Mouse (Mus musculus) CD4-positive, CD25-positive, alpha-beta regulatory T cell, adult 4 months (primary cell): Measurements from ENCODE around the gene Twf1. TPM values are rescaled to one million over a fixed set of nuclear protein-coding genes. Genes with fewer than 3 reads are reported as not detected.
A peak's percentile ranks its signal among the peaks of the same experiment; 100 is the strongest.

ENCODE experiments used
- ATAC-seq: one replicate; pipeline ENCODE4 v1.8.0; 2017
- polyA plus RNA-seq, 2 experiments: library from polyadenylated mRNA; unstranded; fragments of 100-300 nt; shearing (Covaris generic); gene quantifications; one replicate each; pipeline ENCODE4 v1.2.1; 2017

Gene Twf1
- polyA plus RNA-seq, 2 experiments from 2014 or later, result 58.8 to 62.8 TPM

DNA sequence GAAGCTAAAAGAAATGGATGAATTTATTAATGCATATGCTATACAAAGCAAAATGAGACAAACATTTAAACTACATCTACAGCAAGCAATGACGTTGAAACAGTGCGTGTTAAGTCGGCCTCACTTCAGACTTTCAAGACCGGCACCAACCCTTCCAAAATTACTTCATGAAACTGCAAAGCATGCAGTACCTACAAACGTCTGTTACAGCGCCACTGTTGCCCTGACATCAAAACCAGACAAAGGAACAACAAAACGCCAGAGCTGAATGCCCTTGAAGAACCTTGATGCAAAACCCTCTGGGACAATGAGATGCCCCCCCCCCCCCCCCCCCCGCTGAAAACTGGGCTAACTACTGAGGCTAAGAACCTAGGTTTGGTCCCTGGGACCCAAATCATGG is 16.9 kb downstream of the Twf1 start:
- no peak for ATAC-seq

DNA sequence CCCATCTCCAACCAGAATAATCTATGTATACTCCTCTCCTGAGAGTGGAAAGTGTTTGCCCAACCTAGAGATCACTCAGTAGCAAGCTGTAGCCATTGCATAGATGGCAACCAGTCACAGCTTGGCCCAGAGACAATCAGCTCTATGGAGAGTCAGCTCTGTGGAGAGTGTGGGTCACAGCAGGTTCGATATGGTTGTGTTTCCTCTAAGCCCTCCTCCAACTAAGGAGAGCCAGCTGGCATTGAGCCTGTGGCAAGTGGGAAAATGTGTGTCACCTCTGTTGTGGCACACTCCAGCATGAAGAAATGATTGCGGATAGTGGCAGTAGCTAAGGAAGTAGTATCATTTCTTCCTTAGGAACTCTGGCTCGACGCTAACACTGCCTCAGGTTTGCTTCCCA is 18.2 kb downstream of the Twf1 start:
- no peak for ATAC-seq

GRCm38 (mm10) chr15:94568496-94569182 is 21.1 kb downstream of the Twf1 start:
- ATAC-seq, result no peak

GRCm38 (mm10) chr15:94565854-94566253 is 23.8 kb downstream of the Twf1 start:
- ATAC-seq, result peak; percentile 78

- peak; percentile 87 for ATAC-seq
Measured at GRCm38 (mm10) chr15:94564909-94565308, 24.8 kb downstream of the Twf1 start.

DNA sequence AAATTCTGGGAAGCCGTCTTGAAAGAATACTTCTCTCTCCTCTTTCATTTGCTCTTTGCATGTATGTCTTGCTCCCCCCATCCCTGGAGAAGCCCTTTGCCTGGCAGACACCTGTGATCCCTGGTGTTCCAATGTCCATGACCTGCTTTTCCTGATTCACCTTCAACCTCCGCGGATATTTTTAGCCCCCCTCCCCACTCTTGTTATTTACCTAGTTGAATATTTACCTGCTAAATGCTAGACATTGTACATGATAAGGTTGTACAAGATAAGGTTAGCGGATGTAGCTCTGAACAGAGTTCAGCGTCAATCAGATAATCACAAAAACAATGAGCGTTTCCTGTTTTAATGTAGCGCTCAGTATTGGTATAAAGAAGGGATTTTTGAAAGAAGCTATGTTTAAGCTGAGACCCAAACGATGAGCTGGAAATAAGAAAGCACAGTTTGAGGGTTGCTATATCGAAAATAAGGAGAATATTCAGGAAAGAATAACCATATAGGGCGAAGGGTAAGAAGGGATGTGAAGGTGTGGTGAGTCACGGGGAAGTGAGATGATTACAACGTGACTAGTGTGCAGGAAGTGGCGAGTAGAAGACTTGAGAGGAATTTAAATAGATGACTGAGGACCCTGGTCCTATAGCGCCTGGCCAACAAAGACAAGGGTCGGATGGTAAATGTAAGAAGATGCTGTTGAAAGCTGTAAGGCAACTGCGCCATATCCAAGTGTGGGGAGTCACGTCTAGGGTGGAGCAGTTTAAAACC is 30.6 kb downstream of the Twf1 start:
- peak; percentile 37 for ATAC-seq

- ATAC-seq, result peak; percentile 98
Measured at GRCm38 (mm10) chr15:94557442-94557841, 32.2 kb downstream of the Twf1 start.

- ATAC-seq, result no peak
Measured at GRCm38 (mm10) chr15:94553536-94553935, 36.2 kb downstream of the Twf1 start.

DNA sequence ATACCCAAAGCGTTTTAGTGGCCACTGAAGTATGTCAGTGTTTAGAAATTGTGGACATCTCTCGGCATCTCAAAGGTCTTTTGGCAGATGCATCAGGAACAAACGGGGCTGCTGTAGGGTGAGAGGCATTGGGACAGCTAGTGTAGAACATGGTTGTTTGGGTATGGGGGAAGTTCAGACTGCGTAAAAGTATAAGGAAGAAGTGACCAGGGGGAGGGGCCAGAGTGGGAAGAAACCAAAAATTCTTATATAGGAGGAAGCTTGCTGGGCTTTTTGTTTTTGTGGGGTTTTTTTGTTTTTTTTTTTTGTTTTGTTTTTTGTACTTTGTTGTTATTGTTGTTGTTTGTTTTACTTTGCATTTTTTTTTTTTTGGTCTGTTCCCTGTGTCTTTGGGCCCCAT is 44.8 kb downstream of the Twf1 start:
- ATAC-seq, result no peak

GRCm38 (mm10) chr15:94544052-94544636 is 45.5 kb downstream of the Twf1 start:
- ATAC-seq, result no peak

GRCm38 (mm10) chr15:94543409-94544051 is 46.2 kb downstream of the Twf1 start, which contains the start of the genes Pus7l and Irak4:
Gene Pus7l (minus strand): TSS chr15:94543547.
Gene Irak4 (plus strand): TSS chr15:94543643.
- ATAC-seq, result peak; percentile 96

GRCm38 (mm10) chr15:94542567-94543408 is 46.9 kb downstream of the Twf1 start:
- ATAC-seq, result peak; percentile 46

DNA sequence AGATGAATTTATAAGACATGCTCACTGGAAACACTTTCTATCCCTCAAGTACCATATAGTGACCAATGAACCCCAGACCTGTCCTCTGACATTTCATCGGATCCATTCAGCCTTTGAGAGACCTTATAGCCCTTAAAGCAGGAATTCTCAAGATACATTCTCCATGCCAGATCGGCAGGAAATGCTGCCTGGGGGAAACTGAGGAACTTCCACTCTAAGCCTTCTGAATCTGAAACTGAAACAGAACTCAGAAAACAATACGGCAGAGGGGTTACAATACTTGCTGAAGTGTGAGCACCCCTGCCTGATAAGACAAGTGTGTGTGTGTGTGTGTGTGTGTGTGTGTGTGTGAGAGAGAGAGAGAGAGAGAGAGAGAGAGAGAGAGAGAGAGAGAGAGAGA is 50.4 kb downstream of the Twf1 start:
- no peak for ATAC-seq

GRCm38 (mm10) chr15:94535521-94535920 is 54.2 kb downstream of the Twf1 start:
- no peak for ATAC-seq

DNA sequence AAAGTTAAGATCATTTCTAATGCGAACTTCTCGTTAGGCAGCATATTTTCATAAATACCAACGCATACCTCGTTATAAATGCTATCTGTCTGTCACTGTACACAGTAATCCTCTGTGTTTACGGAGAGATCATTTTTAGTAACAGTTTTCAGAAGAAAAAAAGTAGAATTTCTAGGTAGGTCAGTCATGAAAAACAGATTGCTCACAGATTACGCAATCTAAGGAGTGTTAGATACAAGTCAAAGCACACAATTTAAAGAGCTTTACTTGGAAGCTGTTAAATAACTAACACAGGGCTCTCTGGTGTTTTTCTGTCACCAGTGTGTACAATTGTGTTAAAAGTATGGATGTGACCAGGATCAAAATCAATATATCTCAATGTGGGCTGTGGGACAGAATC is 56.7 kb downstream of the Twf1 start:
- no peak for ATAC-seq

DNA sequence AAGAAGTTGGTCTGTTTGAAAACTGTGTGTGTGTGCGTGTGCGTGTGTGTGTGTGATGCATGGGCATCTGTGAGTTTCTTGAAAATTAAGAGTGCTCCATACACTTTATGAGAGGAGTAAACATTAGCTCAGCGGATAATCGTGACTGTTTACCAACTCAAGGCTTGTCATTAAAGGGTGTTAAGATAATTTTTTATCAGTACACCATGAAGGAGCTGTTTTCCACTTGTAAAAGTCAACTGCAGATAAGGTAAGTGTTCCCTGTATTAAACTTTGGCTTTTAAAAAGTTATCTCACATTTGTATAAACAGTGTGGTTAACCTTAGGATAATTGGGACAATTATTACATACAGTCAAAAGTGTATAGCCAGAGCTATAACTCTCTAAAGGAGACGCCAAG is 57.4 kb downstream of the Twf1 start:
- no peak for ATAC-seq

- ATAC-seq, result no peak
Measured at GRCm38 (mm10) chr15:94530519-94530918, 59.2 kb downstream of the Twf1 start.

Other genes starting within 250 kb of the Twf1 start
- gene Adamts20, start 124.5 kb downstream of the Twf1 start, polyA plus RNA-seq, result not detected
- gene Pus7l, start 46.3 kb downstream of the Twf1 start, polyA plus RNA-seq, result 1 to 10 TPM; 6.9 to 9.9 TPM
- gene Irak4, start 46.2 kb downstream of the Twf1 start, polyA plus RNA-seq, result 10 to 100 TPM; 31.1 to 40.4 TPM
- gene Tmem117, start 39.3 kb upstream of the Twf1 start, polyA plus RNA-seq, result not detected